Mouse (Mus musculus) kidney, postnatal 0 days (tissue): ENCODE measurements around the gene Vmn1r75. TPM values are rescaled to one million over a fixed set of nuclear protein-coding genes. Genes with fewer than 3 reads are reported as not detected.

ENCODE experiments used
- ATAC-seq: fragments of 200-750 bp; cut with Nextera tagmentation; replicated peaks from 2 replicates; pipeline ENCODE4 v1.8.0; 2017; ENCODE audit warnings: low read depth, moderate number of reproducible peaks, moderate TSS enrichment, moderate library complexity; ENCODE audit not compliant: low FRiP score
- DNase-seq: peaks from one replicate; pipeline ENCODE4 v3.0.0-alpha.2; 2016; ENCODE audit warnings: low spot score
- H3K27ac ChIP-seq: fragments of 300-500 bp; sonication (generic); 2 replicates; pipeline ENCODE4 v1.5.1; 2014; ENCODE audit warnings: mild to moderate bottlenecking
- H3K27me3 ChIP-seq: fragments of 300-500 bp; sonication (generic); 2 replicates; pipeline ENCODE4 v1.6.1; 2014; ENCODE audit warnings: low read length, mixed read lengths; ENCODE audit not compliant: insufficient read depth
- H3K36me3 ChIP-seq: fragments of 300-500 bp; sonication (generic); 2 replicates; pipeline ENCODE4 v1.6.1; 2014; ENCODE audit warnings: low read length, mixed read lengths; ENCODE audit not compliant: insufficient read depth
- H3K4me1 ChIP-seq: fragments of 300-500 bp; sonication (generic); replicated peaks from 2 replicates; pipeline ENCODE4 v1.6.1; 2014; ENCODE audit warnings: antibody characterized with exemption, low read length, mixed read lengths; ENCODE audit not compliant: insufficient read depth
- H3K4me2 ChIP-seq: fragments of 300-500 bp; sonication (generic); 2 replicates; pipeline ENCODE4 v1.6.1; 2014; ENCODE audit warnings: mild to moderate bottlenecking, low read length, moderate library complexity, mixed read lengths
- H3K4me3 ChIP-seq: fragments of 300-500 bp; sonication (generic); replicated peaks from 2 replicates; pipeline ENCODE4 v1.5.1; 2014; ENCODE audit warnings: low read depth, low read length
- H3K9ac ChIP-seq: fragments of 300-500 bp; sonication (generic); 2 replicates; pipeline ENCODE4 v1.6.1; 2014; ENCODE audit warnings: low read depth, low read length
- H3K9me3 ChIP-seq: fragments of 300-500 bp; sonication (generic); replicated peaks from 2 replicates; pipeline ENCODE4 v1.6.1; 2016; ENCODE audit warnings: low read length, inconsistent platforms, mixed read lengths
- CTCF ChIP-seq: IDR thresholded peaks from 2 replicates; pipeline ENCODE4 v1.5.1; 2016; ENCODE audit warnings: antibody characterized with exemption, low read depth, mild to moderate bottlenecking, moderate library complexity
- WGBS: fragments of 180-500 bp; shearing (Covaris S2); extraction: QIAGEN DNeasy Blood & Tissue Kit; methylation state at CpG from one replicate; pipeline ENCODE4 v1.1.7; 2014; 5-methylcytosine and 5-hydroxymethylcytosine counted together
- polyA plus RNA-seq: library from polyadenylated mRNA; unstranded; fragments of >200 nt; fragmentation: Nextera tagmentation; extraction: Ambion mirVana; gene quantifications from 2 replicates; pipeline ENCODE4 v1.2.1, GENCODE M21; 2015

Vmn1r75 gene
- polyA plus RNA-seq, result not detected in 2 replicates

DNA sequence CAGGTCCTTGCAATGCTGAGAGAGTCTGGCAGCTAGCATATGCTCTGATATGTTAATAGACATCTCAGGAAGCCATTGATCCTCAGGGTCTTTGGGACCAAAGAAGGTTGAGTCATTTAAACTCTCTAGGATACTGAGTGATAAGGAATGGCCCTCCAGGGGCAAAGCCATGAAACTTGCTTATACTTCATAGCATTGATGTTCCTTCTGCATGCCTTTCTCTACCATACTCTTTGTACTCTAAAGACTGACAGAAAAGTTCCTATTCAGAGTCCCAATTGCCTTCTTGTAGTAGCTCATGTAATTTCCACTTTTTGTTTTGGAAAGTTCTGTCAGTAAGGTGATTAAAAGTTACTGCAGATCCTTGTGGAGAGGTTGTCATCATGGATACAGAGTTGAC is at the start of gene Vmn1r75:
Gene Vmn1r75 (plus strand): TSS at position 301 of the 400 bp plus-strand sequence.
- Histone ChIP-seq H3K4me3 (no peak within 1 kb of the TSS), H3K36me3 (no peaks in the 10 kb centered on the region), H3K9ac (no peak within 1 kb of the TSS), H3K27ac (no peak within 1 kb of the TSS), H3K4me2 (no peak within 1 kb of the TSS), H3K27me3 (no peaks in the 10 kb centered on the region), H3K4me1 (no peaks in the 10 kb centered on the region), H3K9me3 (no peaks in the 10 kb centered on the region)
- DNase-seq, result no peak
- no peak for ATAC-seq
- no peak for TF ChIP-seq CTCF

DNA sequence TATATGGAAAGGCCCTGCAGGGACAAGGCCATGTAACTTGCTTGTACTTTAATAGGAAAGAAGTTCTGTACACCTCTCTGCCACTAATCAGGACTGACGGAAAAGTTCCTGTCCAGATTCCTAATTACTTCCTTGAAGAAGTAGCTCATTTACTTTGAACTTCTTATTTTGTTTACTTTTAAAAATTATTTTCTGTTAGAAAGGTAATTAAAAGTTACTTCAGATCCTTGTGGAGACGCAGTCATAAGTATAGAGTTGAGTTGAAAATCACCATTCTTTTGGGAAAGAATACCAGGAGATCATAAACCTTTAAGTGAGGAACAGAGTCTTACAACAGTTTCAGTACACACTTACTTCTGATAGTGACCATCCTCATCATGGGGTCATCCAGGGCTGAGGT is 40.8 kb upstream of the Vmn1r75 start, which contains the start of gene Vmn1r74:
Gene Vmn1r74 (plus strand): TSS at position 301 of the 400 bp plus-strand sequence.
- H3K4me1 ChIP-seq, result no peaks in the 10 kb centered on the region

More for the DNA sequence above, 40.8 kb upstream of the Vmn1r75 start, which contains the start of gene Vmn1r74:
- H3K4me2 ChIP-seq, result no peak within 1 kb of the TSS
- DNase-seq, result no peak
- H3K9me3 ChIP-seq, result no peaks in the 10 kb centered on the region
- no peak within 1 kb of the TSS for H3K27ac ChIP-seq
- ATAC-seq, result no peak
- H3K9ac ChIP-seq, result no peak within 1 kb of the TSS
- no peaks in the 10 kb centered on the region for H3K27me3 ChIP-seq
- WGBS, result 80% methylated on average over 2 of the region's 2 CpGs
- no peak for TF ChIP-seq CTCF
- H3K36me3 ChIP-seq, result no peaks in the 10 kb centered on the region
- H3K4me3 ChIP-seq, result no peak within 1 kb of the TSS

Other genes with a start within 250 kb of the Vmn1r75 start
- gene Vmn1r72, start 194.5 kb upstream of the Vmn1r75 start, polyA plus RNA-seq, result not detected in 2 replicates
- gene Vmn1r73, start 144.4 kb upstream of the Vmn1r75 start, polyA plus RNA-seq, result not detected in 2 replicates
- not detected in 2 replicates for gene Vmn1r74, start 40.6 kb upstream of the Vmn1r75 start, polyA plus RNA-seq
- gene Vmn1r76, start 63.6 kb downstream of the Vmn1r75 start, polyA plus RNA-seq, result not detected in 2 replicates
- gene Vmn1r77, start 162.1 kb downstream of the Vmn1r75 start, polyA plus RNA-seq, result not detected in 2 replicates